Mouse (Mus musculus) CD4-positive helper T cell, adult 2 months (primary cell): ENCODE data around the gene Pon1.

Experiments
- DNase-seq: peaks from one replicate; pipeline ENCODE4 v3.0.0-alpha.2; 2012; ENCODE audit warnings: low read depth, missing footprints, low spot score

Gene Pon1

GRCm38 (mm10) chr6:5177967-5178891 is 15.5 kb downstream of the Pon1 start:
- DNase-seq, result no peak

GRCm38 (mm10) chr6:5174179-5174812 is 19.4 kb downstream of the Pon1 start:
- no peak for DNase-seq

GRCm38 (mm10) chr6:5172571-5172970 is 21.2 kb downstream of the Pon1 start:
- no peak for DNase-seq

- no peak for DNase-seq
Measured at GRCm38 (mm10) chr6:5171418-5171817, 22.3 kb downstream of the Pon1 start.

GRCm38 (mm10) chr6:5168158-5168557 is 25.6 kb downstream of the Pon1 start:
- no peak for DNase-seq

GRCm38 (mm10) chr6:5167051-5167677 is 26.6 kb downstream of the Pon1 start:
- DNase-seq, result no peak

GRCm38 (mm10) chr6:5164855-5165254 is 28.9 kb downstream of the Pon1 start:
- no peak for DNase-seq

- no peak for DNase-seq
Measured at GRCm38 (mm10) chr6:5163507-5164144, 30.1 kb downstream of the Pon1 start.

- DNase-seq, result no peak
Measured at GRCm38 (mm10) chr6:5162052-5162451, 31.7 kb downstream of the Pon1 start.

GRCm38 (mm10) chr6:5159385-5159791 is 34.4 kb downstream of the Pon1 start:
- no peak for DNase-seq

GRCm38 (mm10) chr6:5156541-5157425 is 37.0 kb downstream of the Pon1 start:
- DNase-seq, result no peak

- no peak for DNase-seq
Measured at GRCm38 (mm10) chr6:5155313-5155927, 38.3 kb downstream of the Pon1 start.

GRCm38 (mm10) chr6:5154786-5155185 is 39.0 kb downstream of the Pon1 start:
- DNase-seq, result no peak

GRCm38 (mm10) chr6:5152185-5152584 is 41.6 kb downstream of the Pon1 start:
- DNase-seq, result no peak

GRCm38 (mm10) chr6:5151171-5151570 is 42.6 kb downstream of the Pon1 start:
- DNase-seq, result no peak

GRCm38 (mm10) chr6:5149941-5150340 is 43.8 kb downstream of the Pon1 start:
- no peak for DNase-seq

- DNase-seq, result peak; percentile 9
Measured at GRCm38 (mm10) chr6:5147488-5148142, 46.1 kb downstream of the Pon1 start.

GRCm38 (mm10) chr6:5139666-5140065 is 54.1 kb downstream of the Pon1 start:
- no peak for DNase-seq

- no peak for DNase-seq
Measured at GRCm38 (mm10) chr6:5138875-5139631, 54.7 kb downstream of the Pon1 start.
